In the genomic region with DNA sequence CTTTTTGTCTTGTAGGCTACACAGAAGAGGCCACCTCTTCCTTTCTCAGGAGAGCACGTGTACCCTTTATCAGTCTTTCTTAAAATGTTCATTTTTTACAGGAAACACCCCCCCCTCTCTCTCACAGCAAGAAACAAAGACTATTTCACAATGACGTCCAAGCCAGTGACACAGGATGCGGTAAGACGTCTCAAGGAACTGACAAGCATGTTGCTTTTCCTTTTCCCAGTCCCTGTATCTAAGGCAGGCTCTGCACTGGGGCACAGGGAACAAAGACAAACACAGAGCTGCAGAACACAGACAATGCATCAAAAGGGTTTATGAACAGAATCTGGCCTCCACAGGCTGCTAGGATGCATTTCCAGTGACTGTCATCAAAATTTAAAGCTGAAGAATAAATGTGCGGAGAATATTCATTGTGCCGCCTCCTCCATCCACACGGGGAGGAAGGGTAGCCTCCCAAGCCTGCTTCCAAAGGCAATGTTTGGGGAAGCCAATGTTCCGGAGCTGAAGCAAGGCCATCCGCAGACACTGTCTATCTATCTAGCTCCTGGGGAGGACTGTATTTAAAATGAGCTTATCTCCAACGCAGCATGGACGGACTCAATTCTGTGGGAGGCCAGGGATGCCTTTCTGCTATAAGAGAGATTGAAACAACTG, we compare ENCODE assay signal across 9 mouse cellular contexts. TPM values are rescaled to one million over a fixed set of nuclear protein-coding genes. Genes with fewer than 3 reads are reported as not detected.
DNase-seq lines count a peak whose midpoint lies in the region; ATAC-seq and TF ChIP-seq lines count a peak whose summit lies in the region.
"Had no signal": no experiment of that assay in that cellular context is flagged by ENCODE, and none has a peak within 500 bp of the region (broad histone marks: within the 10 kb centered on the region; RNA-seq: fewer than 3 reads in every experiment).

No protein-coding gene starts in this region.

- TF ChIP-seq CTCF in lung, postnatal 0 days (IDR thresholded peaks at IDR 0.05) = no peak

- 0 out of 2 replicates have a peak, but pooled peaks cover 4% of the 10 kb centered on the region for H3K36me3 ChIP-seq in lung, postnatal 0 days (ENCODE audit: insufficient read depth, low read length)
- peaks cover 18% of the 10 kb centered on the region for H3K36me3 ChIP-seq in neural tube, embryonic 15.5 days

- H3K27me3 ChIP-seq in lung, postnatal 0 days (replicated peaks; ENCODE audit: insufficient read depth, low read length) = no peaks in the 10 kb centered on the region
- no peaks in the 10 kb centered on the region for H3K27me3 ChIP-seq in neural tube, embryonic 15.5 days (replicated peaks)

- peak; percentile 50; the same call in 1 of the 2 replicates for TF ChIP-seq EP300 in lung, postnatal 0 days (IDR thresholded peaks at IDR 0.05)

- H3K9ac ChIP-seq in lung, postnatal 0 days (replicated peaks; ENCODE audit: low read depth) = no peak overlapping the region
- H3K9ac ChIP-seq in neural tube, embryonic 15.5 days (replicated peaks) = no peak overlapping the region

- H3K27ac ChIP-seq in lung, postnatal 0 days (ENCODE audit: low read length) = no peak overlapping the region
- H3K27ac ChIP-seq in neural tube, embryonic 15.5 days (replicated peaks) = peak overlapping the region; percentile 71

- no peak overlapping the region for H3K4me2 ChIP-seq in lung, postnatal 0 days (replicated peaks; ENCODE audit: low read depth, low read length)
- H3K4me2 ChIP-seq in neural tube, embryonic 15.5 days = no peak overlapping the region

- H3K9me3 ChIP-seq in lung, postnatal 0 days (ENCODE audit: low read length) = no peaks in the 10 kb centered on the region
- no peaks in the 10 kb centered on the region for H3K9me3 ChIP-seq in neural tube, embryonic 15.5 days (replicated peaks)

- DNase-seq in heart, adult 11 months = peak; percentile 92
- no peak for DNase-seq in heart, adult 18-20 months
- peak; percentile 53 for DNase-seq in lung, postnatal 0 days (ENCODE audit: low spot score)
- DNase-seq in lung, postnatal 36 days = no peak
- no peak for DNase-seq in gastrocnemius, adult 18-20 months (ENCODE audit: low spot score)
- no peak for DNase-seq in urinary bladder, postnatal 25 days (ENCODE audit: low spot score)

- no peaks in the 10 kb centered on the region for H3K4me1 ChIP-seq in lung, postnatal 0 days (ENCODE audit: insufficient read depth, low read depth, low read length)
- peaks cover 8% of the 10 kb centered on the region; the same call in 1 of the 2 replicates for H3K4me1 ChIP-seq in neural tube, embryonic 15.5 days

- H3K4me3 ChIP-seq in lung, postnatal 0 days (ENCODE audit: low read depth, low read length) = no peak overlapping the region
- H3K4me3 ChIP-seq in neural tube, embryonic 15.5 days (replicated peaks) = no peak overlapping the region
- H3K4me3 ChIP-seq: erythroblast, embryonic 14.5 days had no signal

- peak; percentile 82 for ATAC-seq in lung, postnatal 0 days
- ATAC-seq in inflammation-experienced regulatory T-cells, adult 6 months = peak; percentile 93
- ATAC-seq in neural tube, embryonic 15.5 days (ENCODE audit: low FRiP score) = no peak

- WGBS in lung, postnatal 0 days = 57% methylated on average over 11 of the region's 11 CpGs
- 63% methylated on average over 11 of the region's 11 CpGs for WGBS in neural tube, embryonic 15.5 days

RNA-seq across cellular contexts. Expression of gene Ern1, which starts 48.7 kb away (rescaled TPM):
- total RNA-seq in heart, adult 18-20 months (2021) = 10 to 100 TPM; 12.1 to 12.4 TPM
- polyA plus RNA-seq in lung, postnatal 0 days (2015; fragmentation: Nextera tagmentation; extraction: Ambion mirVana) = 5.4 and 6.3 TPM in 2 replicates
- 1 to 10 TPM; 1.4 to 1.8 (median 1.6) TPM for polyA plus RNA-seq in inflammation-experienced regulatory T-cells, adult 6 months (2017; shearing (Covaris generic))
- 4.1 and 6.5 TPM in 2 replicates for polyA plus RNA-seq in neural tube, embryonic 15.5 days (2015; fragmentation: Nextera tagmentation; extraction: Ambion mirVana)
- total RNA-seq in gastrocnemius, adult 18-20 months (2021) = 1 to 10 TPM; 6.6 to 9.1 TPM

Comparison
In these comparisons a context has a peak if more than half of its experiments do, and no peak if none do; other contexts are left out.
1. DNase-seq: peak in heart, adult 11 months (single experiment) and lung, postnatal 0 days (single experiment); none in heart, adult 18-20 months (0 of 2), lung, postnatal 36 days (single experiment), gastrocnemius, adult 18-20 months (single experiment) and urinary bladder, postnatal 25 days (single experiment).